Mouse (Mus musculus) hindbrain, embryonic 10.5 days (tissue): ENCODE measurements around the gene Kcng4. TPM values are rescaled to one million over a fixed set of nuclear protein-coding genes. Genes with fewer than 3 reads are reported as not detected.
A peak's percentile ranks its signal among the peaks of the same experiment; 100 is the strongest.

Source experiments
- DNase-seq: peaks from one replicate; pipeline ENCODE4 v3.0.0-alpha.2; 2017; ENCODE audit warnings: low spot score
- H3K27ac ChIP-seq: fragments of 300-500 bp; sonication (generic); 2 replicates; pipeline ENCODE4 v1.5.1; 2016; ENCODE audit warnings: mild to moderate bottlenecking, moderate library complexity
- H3K27me3 ChIP-seq: fragments of 300-500 bp; sonication (generic); 2 replicates; pipeline ENCODE4 v1.6.1; 2016; ENCODE audit warnings: mild to moderate bottlenecking; ENCODE audit not compliant: poor library complexity, insufficient read depth, severe bottlenecking
- H3K36me3 ChIP-seq: fragments of 300-500 bp; sonication (generic); 2 replicates; pipeline ENCODE4 v1.6.1; 2016; ENCODE audit warnings: mild to moderate bottlenecking, moderate library complexity
- H3K4me1 ChIP-seq: fragments of 300-500 bp; sonication (generic); replicated peaks from 2 replicates; pipeline ENCODE4 v1.6.1; 2016; ENCODE audit warnings: mild to moderate bottlenecking
- H3K4me3 ChIP-seq: fragments of 300-500 bp; sonication (generic); 2 replicates; pipeline ENCODE4 v1.5.1; 2016; ENCODE audit warnings: mild to moderate bottlenecking, moderate library complexity
- H3K9me3 ChIP-seq: fragments of 300-500 bp; sonication (generic); 2 replicates; pipeline ENCODE4 v1.6.1; 2016; ENCODE audit warnings: mild to moderate bottlenecking, moderate library complexity
- WGBS: fragments of 180-500 bp; shearing (Covaris S2); methylation state at CpG from one replicate; pipeline ENCODE4 v1.1.7; 2016; 5-methylcytosine and 5-hydroxymethylcytosine counted together
- polyA plus RNA-seq: library from polyadenylated mRNA; unstranded; fragments of >200 nt; fragmentation: Nextera tagmentation; extraction: Ambion mirVana; gene quantifications from 2 replicates; pipeline ENCODE4 v1.2.1, GENCODE M21; 2016

Gene Kcng4
- polyA plus RNA-seq, 1 experiment from 2014 or later, result 0.29 TPM

- Histone ChIP-seq H3K4me3 (no peak overlapping the region), H3K9me3 (peaks cover 5% of the 10 kb centered on the region; the same call in 1 of the 2 replicates), H3K27me3 (peaks cover 17% of the 10 kb centered on the region), H3K27ac (peak overlapping the region; percentile 51; the same call in 1 of the 2 replicates), H3K4me1 (peaks cover 67% of the 10 kb centered on the region), H3K36me3 (no peaks in the 10 kb centered on the region)
- WGBS, result 71% methylated on average over 6 of the region's 6 CpGs
- DNase-seq, result no peak
These were observed 26.4 kb upstream of the Kcng4 start for GRCm38 (mm10) chr8:119661892-119662291.

- WGBS, result 4% methylated on average over 9 of the region's 9 CpGs
- Histone ChIP-seq H3K36me3 (no peaks in the 10 kb centered on the region), H3K4me1 (peaks cover 59% of the 10 kb centered on the region), H3K9me3 (peaks cover 5% of the 10 kb centered on the region; the same call in 1 of the 2 replicates), H3K27me3 (peaks cover 10% of the 10 kb centered on the region), H3K4me3 (peak overlapping the region; percentile 32), H3K27ac (peak overlapping the region; percentile 86)
- peak; percentile 81 for DNase-seq
These were observed 25.6 kb upstream of the Kcng4 start for GRCm38 (mm10) chr8:119661081-119661480.

GRCm38 (mm10) chr8:119656709-119657464, 21.4 kb upstream of the Kcng4 start:
- WGBS, result 56% methylated on average over 5 of the region's 5 CpGs
- no peak for DNase-seq
- Histone ChIP-seq H3K27ac (no peak overlapping the region), H3K36me3 (no peaks in the 10 kb centered on the region), H3K9me3 (peaks cover 5% of the 10 kb centered on the region; the same call in 1 of the 2 replicates), H3K4me1 (peaks cover 37% of the 10 kb centered on the region), H3K27me3 (no peaks in the 10 kb centered on the region), H3K4me3 (no peak overlapping the region)

- Histone ChIP-seq H3K4me1 (peaks cover 12% of the 10 kb centered on the region), H3K27me3 (no peaks in the 10 kb centered on the region), H3K4me3 (no peak overlapping the region), H3K36me3 (no peaks in the 10 kb centered on the region), H3K27ac (no peak overlapping the region), H3K9me3 (peaks cover 5% of the 10 kb centered on the region; the same call in 1 of the 2 replicates)
- no peak for DNase-seq
- WGBS, result 69% methylated on average over 2 of the region's 2 CpGs
These were observed 15.8 kb upstream of the Kcng4 start for GRCm38 (mm10) chr8:119651324-119651723.

- Histone ChIP-seq H3K9me3 (peaks cover 7% of the 10 kb centered on the region; the same call in 1 of the 2 replicates), H3K4me1 (no peaks in the 10 kb centered on the region), H3K36me3 (no peaks in the 10 kb centered on the region), H3K27me3 (no peaks in the 10 kb centered on the region), H3K4me3 (no peak overlapping the region), H3K27ac (no peak overlapping the region)
- no peak for DNase-seq
- 87% methylated on average over 7 of the region's 7 CpGs for WGBS
These were observed 11.4 kb upstream of the Kcng4 start for GRCm38 (mm10) chr8:119646846-119647245.

- no peak overlapping the region for H3K4me3 ChIP-seq
- WGBS, result 80% methylated on average over 3 of the region's 3 CpGs
- H3K36me3 ChIP-seq, result no peaks in the 10 kb centered on the region
- H3K4me1 ChIP-seq, result no peaks in the 10 kb centered on the region
- DNase-seq, result no peak
- no peaks in the 10 kb centered on the region for H3K27me3 ChIP-seq
- H3K27ac ChIP-seq, result no peak overlapping the region
- H3K9me3 ChIP-seq, result peaks cover 7% of the 10 kb centered on the region; the same call in 1 of the 2 replicates
These were observed 10.7 kb upstream of the Kcng4 start for GRCm38 (mm10) chr8:119646197-119646596.

GRCm38 (mm10) chr8:119644981-119645597, 9.6 kb upstream of the Kcng4 start:
- 66% methylated on average over 18 of the region's 18 CpGs for WGBS
- Histone ChIP-seq H3K27ac (no peak overlapping the region), H3K4me1 (no peaks in the 10 kb centered on the region), H3K9me3 (peaks cover 7% of the 10 kb centered on the region; the same call in 1 of the 2 replicates), H3K27me3 (no peaks in the 10 kb centered on the region), H3K4me3 (no peak overlapping the region), H3K36me3 (no peaks in the 10 kb centered on the region)
- no peak for DNase-seq

GRCm38 (mm10) chr8:119644429-119644960, 9.0 kb upstream of the Kcng4 start:
- no peak overlapping the region for H3K4me3 ChIP-seq
- 88% methylated on average over 17 of the region's 17 CpGs for WGBS
- DNase-seq, result no peak
- H3K27ac ChIP-seq, result no peak overlapping the region
- H3K9me3 ChIP-seq, result peaks cover 7% of the 10 kb centered on the region; the same call in 1 of the 2 replicates
- H3K27me3 ChIP-seq, result no peaks in the 10 kb centered on the region
- H3K36me3 ChIP-seq, result no peaks in the 10 kb centered on the region
- no peaks in the 10 kb centered on the region for H3K4me1 ChIP-seq

GRCm38 (mm10) chr8:119642960-119643359, 7.5 kb upstream of the Kcng4 start:
- Histone ChIP-seq H3K9me3 (peaks cover 7% of the 10 kb centered on the region; the same call in 1 of the 2 replicates), H3K27me3 (no peaks in the 10 kb centered on the region), H3K4me3 (no peak overlapping the region), H3K27ac (no peak overlapping the region), H3K4me1 (no peaks in the 10 kb centered on the region), H3K36me3 (no peaks in the 10 kb centered on the region)
- DNase-seq, result no peak
- WGBS, result 94% methylated on average over 1 of the region's 1 CpGs

GRCm38 (mm10) chr8:119641058-119641457, 5.6 kb upstream of the Kcng4 start:
- H3K36me3 ChIP-seq, result no peaks in the 10 kb centered on the region
- H3K9me3 ChIP-seq, result no peaks in the 10 kb centered on the region
- no peak overlapping the region for H3K27ac ChIP-seq
- no peak for DNase-seq
- peaks cover 12% of the 10 kb centered on the region for H3K27me3 ChIP-seq
- WGBS, result 89% methylated on average over 5 of the region's 5 CpGs
- no peak overlapping the region for H3K4me3 ChIP-seq
- H3K4me1 ChIP-seq, result peaks cover 10% of the 10 kb centered on the region

- DNase-seq, result no peak
- Histone ChIP-seq H3K27me3 (peaks cover 25% of the 10 kb centered on the region), H3K36me3 (no peaks in the 10 kb centered on the region), H3K4me3 (no peak overlapping the region), H3K9me3 (no peaks in the 10 kb centered on the region), H3K4me1 (peaks cover 22% of the 10 kb centered on the region), H3K27ac (no peak overlapping the region)
- 78% methylated on average over 7 of the region's 7 CpGs for WGBS
These were observed 4.3 kb upstream of the Kcng4 start for GRCm38 (mm10) chr8:119639798-119640197.

GRCm38 (mm10) chr8:119638261-119638660, 2.8 kb upstream of the Kcng4 start:
- H3K27me3 ChIP-seq, result peaks cover 40% of the 10 kb centered on the region
- H3K36me3 ChIP-seq, result no peaks in the 10 kb centered on the region
- H3K4me1 ChIP-seq, result peaks cover 38% of the 10 kb centered on the region
- no peaks in the 10 kb centered on the region for H3K9me3 ChIP-seq
- no peak for DNase-seq
- 90% methylated on average over 6 of the region's 6 CpGs for WGBS
- H3K4me3 ChIP-seq, result no peak overlapping the region
- H3K27ac ChIP-seq, result no peak overlapping the region

GRCm38 (mm10) chr8:119637381-119637780, 1.9 kb upstream of the Kcng4 start:
- Histone ChIP-seq H3K36me3 (no peaks in the 10 kb centered on the region), H3K4me1 (peaks cover 47% of the 10 kb centered on the region), H3K9me3 (no peaks in the 10 kb centered on the region), H3K27ac (no peak overlapping the region), H3K27me3 (peaks cover 49% of the 10 kb centered on the region), H3K4me3 (no peak overlapping the region)
- 89% methylated on average over 4 of the region's 4 CpGs for WGBS
- no peak for DNase-seq
